Mouse (Mus musculus) hindbrain, postnatal 0 days (tissue): Measurements from ENCODE around the gene Slc11a2. TPM values are rescaled to one million over a fixed set of nuclear protein-coding genes. Genes with fewer than 3 reads are reported as not detected.

Experiments
- ATAC-seq: fragments of 200-750 bp; cut with Nextera tagmentation; 2 replicates; pipeline ENCODE4 v1.8.0; 2017; ENCODE audit warnings: mild to moderate bottlenecking, moderate TSS enrichment, moderate library complexity
- DNase-seq: peaks from one replicate; pipeline ENCODE4 v3.0.0-alpha.2; 2015; ENCODE audit warnings: low spot score
- H3K27ac ChIP-seq: fragments of 300-500 bp; sonication (generic); 2 replicates; pipeline ENCODE4 v1.5.1; 2014; ENCODE audit warnings: mild to moderate bottlenecking
- H3K27me3 ChIP-seq: fragments of 300-500 bp; sonication (generic); 2 replicates; pipeline ENCODE4 v1.6.1; 2014; ENCODE audit warnings: low read length, mixed read lengths; ENCODE audit not compliant: insufficient read depth
- H3K36me3 ChIP-seq: fragments of 300-500 bp; sonication (generic); 2 replicates; pipeline ENCODE4 v1.6.1; 2014; ENCODE audit warnings: low read length, mixed read lengths; ENCODE audit not compliant: insufficient read depth
- H3K4me1 ChIP-seq: fragments of 300-500 bp; sonication (generic); 2 replicates; pipeline ENCODE4 v1.6.1; 2014; ENCODE audit warnings: antibody characterized with exemption, low read length, mixed read lengths; ENCODE audit not compliant: insufficient read depth
- H3K4me2 ChIP-seq: fragments of 300-500 bp; sonication (generic); 2 replicates; pipeline ENCODE4 v1.6.1; 2014; ENCODE audit warnings: low read depth, mild to moderate bottlenecking, low read length, moderate library complexity, mixed read lengths
- H3K4me3 ChIP-seq: fragments of 300-500 bp; sonication (generic); 2 replicates; pipeline ENCODE4 v1.5.1; 2014; ENCODE audit warnings: low read length
- H3K9ac ChIP-seq: fragments of 300-500 bp; sonication (generic); replicated peaks from 2 replicates; pipeline ENCODE4 v1.6.1; 2014; ENCODE audit warnings: mild to moderate bottlenecking, low read length, moderate library complexity, mixed read lengths
- H3K9me3 ChIP-seq: fragments of 300-500 bp; sonication (generic); 2 replicates; pipeline ENCODE4 v1.6.1; 2016; ENCODE audit warnings: low read length, mixed read lengths
- CTCF ChIP-seq: IDR thresholded peaks from 2 replicates; pipeline ENCODE4 v1.5.1; 2016; ENCODE audit warnings: antibody characterized with exemption, control low read depth, low read depth
- WGBS: fragments of 180-500 bp; shearing (Covaris S2); extraction: QIAGEN DNeasy Blood & Tissue Kit; methylation state at CpG from one replicate; pipeline ENCODE4 v1.1.7; 2014; 5-methylcytosine and 5-hydroxymethylcytosine counted together
- polyA plus RNA-seq: library from polyadenylated mRNA; unstranded; fragments of >200 nt; fragmentation: Nextera tagmentation; extraction: Ambion mirVana; gene quantifications from 2 replicates; pipeline ENCODE4 v1.2.1, GENCODE M21; 2015
- total RNA-seq: library from RNA; depleted of rRNA; stranded (reverse); fragments of >200 nt; gene quantifications from 2 replicates; pipeline ENCODE4 v1.2.3, GENCODE M21; 2014

Slc11a2 gene
- total and polyA plus RNA-seq, 2 experiments from 2014 or later: 14.5 to 25.1 TPM

- Histone ChIP-seq H3K4me1 (no peaks in the 10 kb centered on the region), H3K36me3 (no peaks in the 10 kb centered on the region), H3K4me3 (no peak overlapping the region), H3K9ac (no peak overlapping the region), H3K27ac (no peak overlapping the region), H3K27me3 (no peaks in the 10 kb centered on the region), H3K9me3 (no peaks in the 10 kb centered on the region), H3K4me2 (no peak overlapping the region)
- WGBS: 58% methylated on average over 7 of the region's 7 CpGs
- no peak for ATAC-seq
- TF ChIP-seq CTCF: no peak
- DNase-seq: no peak
These were observed 31.6 kb upstream of the Slc11a2 start for GRCm38 (mm10) chr15:100456356-100456991.

- no peak overlapping the region for H3K4me2 ChIP-seq
- WGBS: 81% methylated on average over 11 of the region's 11 CpGs
- no peak for TF ChIP-seq CTCF
- H3K36me3 ChIP-seq: no peaks in the 10 kb centered on the region
- DNase-seq: no peak
- no peak overlapping the region for H3K9ac ChIP-seq
- ATAC-seq: no peak
- no peak overlapping the region for H3K27ac ChIP-seq
- H3K4me3 ChIP-seq: no peak overlapping the region
- H3K4me1 ChIP-seq: no peaks in the 10 kb centered on the region
- H3K27me3 ChIP-seq: no peaks in the 10 kb centered on the region
- H3K9me3 ChIP-seq: no peaks in the 10 kb centered on the region
These were observed 27.6 kb upstream of the Slc11a2 start for GRCm38 (mm10) chr15:100452486-100452885.

GRCm38 (mm10) chr15:100451245-100451644 lies 26.4 kb upstream of the Slc11a2 start:
- Histone ChIP-seq H3K4me3 (no peak overlapping the region), H3K27me3 (no peaks in the 10 kb centered on the region), H3K4me1 (no peaks in the 10 kb centered on the region), H3K9ac (0 out of 2 replicates have a peak overlapping the region, but pooled peaks have one; percentile 6), H3K9me3 (no peaks in the 10 kb centered on the region), H3K36me3 (no peaks in the 10 kb centered on the region), H3K4me2 (no peak overlapping the region), H3K27ac (no peak overlapping the region)
- 37% methylated on average over 16 of the region's 16 CpGs for WGBS
- DNase-seq (peak; percentile 61), ATAC-seq (no peak)
- no peak for TF ChIP-seq CTCF

GRCm38 (mm10) chr15:100449495-100449894 lies 24.6 kb upstream of the Slc11a2 start:
- Histone ChIP-seq H3K9me3 (no peaks in the 10 kb centered on the region), H3K36me3 (no peaks in the 10 kb centered on the region), H3K4me1 (no peaks in the 10 kb centered on the region), H3K4me3 (no peak overlapping the region), H3K27me3 (no peaks in the 10 kb centered on the region), H3K9ac (no peak overlapping the region), H3K4me2 (no peak overlapping the region), H3K27ac (no peak overlapping the region)
- TF ChIP-seq CTCF: no peak
- ATAC-seq (no peak), DNase-seq (no peak)
- 80% methylated on average over 3 of the region's 3 CpGs for WGBS

GRCm38 (mm10) chr15:100448572-100448971 lies 23.7 kb upstream of the Slc11a2 start:
- TF ChIP-seq CTCF: 0 out of 2 replicates have a peak, but pooled peaks have one; percentile 2
- Histone ChIP-seq H3K9me3 (no peaks in the 10 kb centered on the region), H3K27ac (no peak overlapping the region), H3K36me3 (no peaks in the 10 kb centered on the region), H3K4me1 (0 out of 2 replicates have a peak, but pooled peaks cover 3% of the 10 kb centered on the region), H3K4me2 (no peak overlapping the region), H3K9ac (no peak overlapping the region), H3K27me3 (no peaks in the 10 kb centered on the region), H3K4me3 (no peak overlapping the region)
- WGBS: 79% methylated on average over 4 of the region's 4 CpGs
- DNase-seq (no peak), ATAC-seq (no peak)

- WGBS: 79% methylated on average over 2 of the region's 2 CpGs
- no peak for TF ChIP-seq CTCF
- no peaks in the 10 kb centered on the region for H3K27me3 ChIP-seq
These were observed 22.0 kb upstream of the Slc11a2 start for GRCm38 (mm10) chr15:100446887-100447286.

More at GRCm38 (mm10) chr15:100446887-100447286, 22.0 kb upstream of the Slc11a2 start:
- H3K36me3 ChIP-seq: no peaks in the 10 kb centered on the region
- H3K4me1 ChIP-seq: 0 out of 2 replicates have a peak, but pooled peaks cover 3% of the 10 kb centered on the region
- DNase-seq (no peak), ATAC-seq (no peak)
- no peak overlapping the region for H3K4me3 ChIP-seq
- no peak overlapping the region for H3K9ac ChIP-seq
- no peak overlapping the region for H3K4me2 ChIP-seq
- H3K9me3 ChIP-seq: no peaks in the 10 kb centered on the region
- H3K27ac ChIP-seq: no peak overlapping the region
